Mouse (Mus musculus) left cerebral cortex, adult 9 months (tissue): ENCODE data around the gene Wdhd1.
"Not testable (repeated sequence)": the region's sequence is repeated elsewhere in the genome, so short reads cannot be mapped to it uniquely, and the experiment has no call there.

Experiments
- DNase-seq, 2 experiments: peaks; one replicate each; pipeline ENCODE4 v3.0.0; 2022; ENCODE audit warnings: low spot score in 2 of 2

Wdhd1 gene

DNA sequence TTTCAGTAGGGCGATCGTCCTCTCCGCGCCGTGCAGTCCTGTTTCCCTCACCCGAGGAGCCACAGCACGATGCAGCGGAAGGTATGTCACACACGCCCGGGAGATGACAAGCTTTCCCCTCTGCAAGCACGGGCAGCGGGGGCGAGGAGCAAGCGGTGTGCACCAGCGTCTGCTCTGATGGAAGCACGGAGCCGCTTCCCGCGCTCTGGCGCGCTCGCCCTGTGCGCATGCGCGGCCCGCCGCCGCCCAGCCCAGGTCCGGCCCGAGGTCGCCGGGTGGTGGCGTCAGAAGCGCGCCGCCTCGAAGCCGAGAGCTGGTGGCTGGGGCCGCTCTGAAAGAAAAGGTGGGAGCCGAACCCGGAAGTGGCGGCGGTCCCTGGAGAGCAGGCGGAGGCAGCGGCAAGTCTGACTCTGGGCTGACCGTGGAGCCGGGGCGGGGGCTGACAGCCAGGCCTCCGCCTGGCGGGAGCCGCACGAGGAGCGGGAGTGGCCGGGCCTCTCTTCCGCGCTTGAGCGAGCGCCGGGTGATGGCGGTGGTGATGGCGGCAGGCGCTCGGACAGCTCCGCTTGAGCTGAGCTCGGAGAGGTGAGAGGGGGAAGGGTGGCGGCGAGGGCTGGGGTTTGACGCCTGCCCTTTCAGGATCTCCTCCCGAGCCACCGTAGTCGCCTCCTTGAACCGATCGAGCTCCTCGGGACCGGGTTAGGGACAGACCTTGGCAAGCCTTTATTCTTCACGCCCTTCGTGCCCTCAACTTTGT is at the start of gene Wdhd1, which contains the start of gene Socs4:
Gene Wdhd1, minus strand, starts transcription at position 221 of the 757 bp plus-strand sequence.
Gene Socs4, plus strand, starts transcription at position 295 of the 757 bp plus-strand sequence.
- peak; percentile 79 to 92 for DNase-seq

- no peak for DNase-seq
These were observed 49.5 kb upstream of the Wdhd1 start for GRCm38 (mm10) chr14:47325965-47326761.

DNA sequence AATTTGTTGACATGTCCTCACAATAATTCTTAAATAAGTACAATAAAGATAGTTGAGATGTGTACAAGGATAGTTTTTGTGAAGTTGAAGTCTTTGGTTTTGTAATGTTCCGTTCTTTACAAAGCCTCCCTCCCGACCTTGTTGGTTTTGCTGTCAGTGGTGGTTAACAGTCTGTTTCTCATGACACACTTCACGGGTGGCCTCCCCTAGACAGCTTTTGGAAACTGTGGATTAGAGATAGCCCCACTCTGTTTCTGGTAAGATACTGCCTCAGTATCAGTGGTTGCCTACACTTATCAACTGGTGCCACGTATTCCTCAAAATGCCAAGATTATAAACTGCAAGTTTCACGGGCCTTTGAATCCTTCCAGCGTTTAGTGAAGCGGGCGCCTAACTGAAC is 44.9 kb upstream of the Wdhd1 start:
- not testable (repeated sequence) for DNase-seq

DNA sequence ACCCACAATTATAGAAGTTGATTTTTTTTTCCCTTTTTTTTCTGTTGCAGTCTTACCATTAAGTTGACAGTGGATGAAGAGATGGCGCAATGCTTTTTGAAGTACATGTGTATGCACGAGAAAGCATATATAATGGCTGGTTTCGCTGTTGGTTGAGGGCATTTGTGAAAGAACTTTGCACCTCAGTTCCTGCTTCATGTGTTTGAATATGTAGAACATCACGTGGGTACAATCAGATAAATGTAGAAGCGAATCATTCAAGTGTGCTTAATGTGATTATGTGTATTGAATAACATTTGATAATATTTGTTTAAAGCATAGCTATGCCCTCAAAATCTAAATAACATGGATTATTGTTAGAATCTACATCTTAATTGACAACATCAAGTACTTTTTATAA is 42.7 kb upstream of the Wdhd1 start:
- no peak for DNase-seq

GRCm38 (mm10) chr14:47310342-47311181 is 33.9 kb upstream of the Wdhd1 start:
- no peak for DNase-seq

DNA sequence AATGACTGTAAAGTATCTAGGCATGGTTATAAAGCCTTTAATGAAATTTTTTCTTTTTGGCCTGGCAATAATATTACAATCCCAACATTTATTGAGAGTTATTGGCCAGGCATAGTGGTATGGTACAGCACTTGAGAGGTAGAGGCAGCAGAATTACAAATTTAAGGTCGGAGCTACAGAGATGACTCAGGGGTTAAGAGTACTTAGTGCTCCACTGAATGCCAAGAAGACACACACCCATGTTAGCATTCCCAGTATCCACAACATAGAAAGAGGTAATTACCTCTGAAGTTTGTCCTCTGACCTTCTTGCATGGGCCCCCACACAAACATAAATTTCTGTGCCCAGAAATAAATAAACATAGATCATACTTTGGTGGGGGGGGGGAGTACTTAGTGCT is 32.4 kb upstream of the Wdhd1 start:
- no peak for DNase-seq

GRCm38 (mm10) chr14:47307669-47308068 is 31.0 kb upstream of the Wdhd1 start:
- DNase-seq, result no peak

DNA sequence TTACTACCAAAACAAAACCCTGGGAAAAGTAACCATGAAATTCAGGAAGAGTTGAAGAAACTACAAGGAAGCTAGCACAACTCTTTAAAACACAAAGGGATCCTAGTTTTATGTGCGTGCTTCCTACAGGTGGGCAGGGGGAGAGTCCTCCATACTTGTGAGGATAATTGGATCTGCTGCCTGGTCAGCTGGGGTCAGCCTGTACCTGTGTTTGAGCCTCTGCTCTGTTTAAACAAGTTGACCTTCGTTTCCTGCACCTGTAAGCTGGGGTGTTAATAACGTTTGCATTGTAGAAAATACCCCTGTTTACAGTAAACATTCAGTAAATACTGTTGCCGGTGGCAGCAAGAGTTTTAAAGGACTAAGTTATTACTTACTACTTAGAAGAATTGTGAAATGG is 29.3 kb upstream of the Wdhd1 start:
- no peak for DNase-seq

- DNase-seq, result no peak
These were observed 28.3 kb upstream of the Wdhd1 start for GRCm38 (mm10) chr14:47304814-47305405.

GRCm38 (mm10) chr14:47302885-47303680 is 26.4 kb upstream of the Wdhd1 start:
- DNase-seq, result no peak

GRCm38 (mm10) chr14:47298819-47299261 is 22.2 kb upstream of the Wdhd1 start:
- DNase-seq, result no peak

DNA sequence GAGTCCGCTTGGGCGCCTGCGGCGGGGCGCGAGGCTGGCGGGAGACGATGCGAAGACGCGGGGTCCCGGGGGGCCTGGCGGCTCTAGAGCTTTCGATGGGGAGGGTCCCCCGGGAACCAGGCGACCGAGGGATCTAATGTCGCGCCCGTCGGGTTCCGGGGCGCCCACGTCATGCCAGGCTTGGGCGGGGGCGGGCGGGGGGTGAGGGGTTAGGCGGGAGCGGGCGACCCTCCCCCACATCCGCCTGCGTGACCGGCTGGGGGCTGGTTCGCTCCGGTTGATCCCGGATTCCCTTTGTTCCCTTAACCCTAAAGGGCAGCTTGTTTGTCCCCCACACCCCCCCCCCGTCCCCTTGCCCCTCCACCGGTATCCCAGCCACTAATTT is 21.7 kb upstream of the Wdhd1 start:
- DNase-seq, result no peak

GRCm38 (mm10) chr14:47297785-47298407 is 21.2 kb upstream of the Wdhd1 start, which contains the start of gene Mapk1ip1l:
Gene Mapk1ip1l, plus strand, starts transcription at chr14:47298266.
- peak; percentile 51 to 91 for DNase-seq

GRCm38 (mm10) chr14:47296232-47296631 is 19.6 kb upstream of the Wdhd1 start:
- no peak for DNase-seq

DNA sequence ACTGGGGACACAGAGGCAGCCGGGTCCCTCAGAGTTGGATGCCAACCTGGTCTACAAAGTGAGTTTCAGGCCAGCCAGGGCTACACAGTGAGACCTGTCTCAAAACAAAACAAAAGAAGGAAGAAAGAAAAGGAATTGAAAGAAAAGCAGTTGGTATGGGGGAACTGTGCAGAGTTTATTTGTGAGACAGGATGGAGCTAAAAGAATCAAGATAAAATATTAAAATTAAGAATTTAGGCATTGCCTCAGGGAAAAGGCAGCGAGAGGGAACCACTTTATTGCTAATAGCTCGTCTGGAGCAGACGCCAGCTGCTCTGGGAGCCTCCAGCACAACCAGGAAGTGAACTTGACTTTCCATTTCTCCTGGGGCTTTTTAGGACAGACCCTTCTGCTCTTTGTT is 17.5 kb upstream of the Wdhd1 start:
- DNase-seq, result no peak

GRCm38 (mm10) chr14:47291772-47292171 is 15.1 kb upstream of the Wdhd1 start:
- no peak for DNase-seq

DNA sequence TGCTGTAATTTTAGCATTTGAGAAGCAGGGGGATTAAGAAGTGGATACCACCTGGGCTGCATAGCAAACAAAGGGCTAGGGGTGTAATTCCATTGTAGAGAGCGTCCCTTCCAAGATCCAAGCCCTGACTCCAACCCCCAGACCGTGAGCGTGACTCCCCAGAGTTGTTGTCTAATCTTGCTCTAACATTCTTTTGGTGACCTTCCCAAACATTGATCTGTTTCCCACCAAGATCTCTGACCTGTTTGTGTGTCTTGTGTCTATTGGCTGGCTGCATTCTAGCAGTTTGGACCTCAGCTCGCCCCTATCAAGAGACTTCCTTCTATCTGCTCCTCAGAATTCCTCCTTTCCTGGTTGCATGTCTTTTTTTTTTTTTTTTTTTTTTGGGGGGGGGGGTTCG is 10.4 kb upstream of the Wdhd1 start:
- no peak for DNase-seq

GRCm38 (mm10) chr14:47286215-47286614 is 9.6 kb upstream of the Wdhd1 start:
- DNase-seq, result no peak

GRCm38 (mm10) chr14:47285271-47285670 is 8.6 kb upstream of the Wdhd1 start:
- no peak for DNase-seq

DNA sequence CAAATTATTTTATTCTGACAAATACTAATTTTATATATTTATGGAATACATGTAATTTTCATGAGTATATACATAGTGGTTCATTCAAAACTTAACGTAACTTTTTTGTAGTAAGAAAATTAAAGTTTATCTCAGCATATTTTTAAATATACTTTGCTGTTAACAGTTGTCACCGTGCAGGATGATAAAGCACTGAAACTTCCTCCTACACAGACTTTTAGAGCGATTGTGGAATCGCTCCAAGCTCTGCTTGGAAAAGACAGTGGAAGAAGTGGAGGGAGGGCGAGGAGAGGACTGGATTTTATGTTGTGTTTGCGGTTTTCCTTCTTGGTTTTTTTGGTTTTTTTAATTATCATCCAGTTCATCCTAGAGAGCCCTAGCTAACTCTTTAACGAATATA is 6.9 kb upstream of the Wdhd1 start:
- DNase-seq, result no peak
